Mouse (Mus musculus) spleen, adult 2 months (tissue): ENCODE data around the gene Samsn1.

ENCODE experiments used
- CTCF ChIP-seq: fragments of 200-500 bp; IDR thresholded peaks from 2 replicates; pipeline ENCODE4 v1.5.1; 2011; ENCODE audit warnings: mild to moderate bottlenecking, inconsistent platforms; ENCODE audit not compliant: insufficient read depth, insufficient read length, insufficient replicate concordance; ENCODE audit errors: extremely low read depth
- POLR2A ChIP-seq: fragments of 200-500 bp; IDR thresholded peaks from 2 replicates; pipeline ENCODE4 v1.6.1; 2011; ENCODE audit warnings: low read depth, low read length, inconsistent platforms

DNA sequence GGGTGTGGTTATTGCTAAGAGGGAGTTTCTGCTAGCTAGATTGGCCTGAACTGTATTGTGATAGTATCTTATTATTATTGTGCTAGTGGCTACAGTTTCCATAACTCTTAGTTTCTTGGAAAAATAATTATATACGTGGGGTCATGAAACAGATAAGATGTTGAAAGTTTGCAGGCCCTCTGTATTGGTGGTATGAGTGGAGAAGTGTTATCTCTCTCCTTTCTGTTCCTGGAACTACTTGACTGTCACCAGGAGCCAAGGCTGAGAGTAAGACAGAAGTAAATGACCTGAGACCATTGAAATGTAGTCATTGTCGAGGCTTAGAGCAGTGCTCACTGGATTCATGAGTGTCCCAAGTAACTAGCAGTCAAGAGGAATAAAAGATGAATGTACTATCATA, 169.6 kb downstream of the Samsn1 start:
- no peak for TF ChIP-seq POLR2A
- no peak for TF ChIP-seq CTCF
